Mouse (Mus musculus): ENCODE results near the gene Nudt3. TPM values are rescaled to one million over a fixed set of nuclear protein-coding genes. Genes with fewer than 3 reads are reported as not detected.

Gene Nudt3
- polyA plus RNA-seq, 1 experiment from 2014 or later, result 33.3 TPM

DNA sequence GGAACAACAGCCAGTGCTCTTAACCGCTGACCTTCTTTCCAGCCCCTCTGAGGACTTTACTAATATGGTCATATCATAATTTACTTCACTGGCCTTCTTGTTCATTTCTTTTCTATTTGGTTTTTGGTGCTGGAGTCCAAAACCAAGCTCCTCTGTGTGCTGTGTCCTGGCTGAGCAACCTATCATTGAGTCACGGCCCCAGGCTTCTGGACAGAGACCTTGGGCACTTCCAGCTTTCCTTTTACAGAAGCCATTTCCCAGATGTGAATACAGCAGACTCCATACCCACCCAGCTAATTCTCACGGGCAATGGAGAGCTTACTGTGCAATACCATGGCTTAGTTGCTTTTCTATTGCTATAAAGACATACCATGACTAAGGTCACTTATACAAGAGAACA lies 23.0 kb downstream of the Nudt3 start:
- ATAC-seq (replicated peaks; ENCODE audit: low FRiP score, low TSS enrichment, low read depth), result no peak
- DNase-seq (ENCODE audit: low spot score), result no peak
- no peaks in the 10 kb centered on the region for H3K9me3 ChIP-seq (ENCODE audit: control insufficient read depth, low read length)
- WGBS, result 81% methylated on average over 3 of the region's 3 CpGs
- no peak overlapping the region for H3K27ac ChIP-seq (ENCODE audit: low read depth)
- peaks cover 5% of the 10 kb centered on the region; the same call in 1 of the 2 replicates for H3K4me1 ChIP-seq (replicated peaks; ENCODE audit: control insufficient read depth, insufficient read depth, low read length)
- H3K4me3 ChIP-seq (ENCODE audit: low read depth, low read length), result no peak overlapping the region
- H3K36me3 ChIP-seq (ENCODE audit: control insufficient read depth, insufficient read depth, low read length), result peaks cover 18% of the 10 kb centered on the region
- no peaks in the 10 kb centered on the region for H3K27me3 ChIP-seq (replicated peaks; ENCODE audit: control insufficient read depth, insufficient read depth, low read length)
- H3K4me2 ChIP-seq (ENCODE audit: low read length), result no peak overlapping the region
- H3K9ac ChIP-seq (ENCODE audit: low read length), result no peak overlapping the region

GRCm38 (mm10) chr17:27596376-27597190 lies 26.7 kb downstream of the Nudt3 start:
- peaks cover 1% of the 10 kb centered on the region; the same call in 1 of the 2 replicates for H3K4me1 ChIP-seq (replicated peaks; ENCODE audit: control insufficient read depth, insufficient read depth, low read length)
- DNase-seq (ENCODE audit: low spot score), result no peak
- H3K36me3 ChIP-seq (ENCODE audit: control insufficient read depth, insufficient read depth, low read length), result peaks cover 41% of the 10 kb centered on the region
- H3K4me3 ChIP-seq (ENCODE audit: low read depth, low read length), result no peak overlapping the region
- no peak overlapping the region for H3K9ac ChIP-seq (ENCODE audit: low read length)
- H3K27ac ChIP-seq (ENCODE audit: low read depth), result no peak overlapping the region
- 55% methylated on average over 21 of the region's 21 CpGs for WGBS
- no peaks in the 10 kb centered on the region for H3K27me3 ChIP-seq (replicated peaks; ENCODE audit: control insufficient read depth, insufficient read depth, low read length)
- ATAC-seq (replicated peaks; ENCODE audit: low FRiP score, low TSS enrichment, low read depth), result no peak
- H3K4me2 ChIP-seq (ENCODE audit: low read length), result no peak overlapping the region
- H3K9me3 ChIP-seq (ENCODE audit: control insufficient read depth, low read length), result no peaks in the 10 kb centered on the region

DNA sequence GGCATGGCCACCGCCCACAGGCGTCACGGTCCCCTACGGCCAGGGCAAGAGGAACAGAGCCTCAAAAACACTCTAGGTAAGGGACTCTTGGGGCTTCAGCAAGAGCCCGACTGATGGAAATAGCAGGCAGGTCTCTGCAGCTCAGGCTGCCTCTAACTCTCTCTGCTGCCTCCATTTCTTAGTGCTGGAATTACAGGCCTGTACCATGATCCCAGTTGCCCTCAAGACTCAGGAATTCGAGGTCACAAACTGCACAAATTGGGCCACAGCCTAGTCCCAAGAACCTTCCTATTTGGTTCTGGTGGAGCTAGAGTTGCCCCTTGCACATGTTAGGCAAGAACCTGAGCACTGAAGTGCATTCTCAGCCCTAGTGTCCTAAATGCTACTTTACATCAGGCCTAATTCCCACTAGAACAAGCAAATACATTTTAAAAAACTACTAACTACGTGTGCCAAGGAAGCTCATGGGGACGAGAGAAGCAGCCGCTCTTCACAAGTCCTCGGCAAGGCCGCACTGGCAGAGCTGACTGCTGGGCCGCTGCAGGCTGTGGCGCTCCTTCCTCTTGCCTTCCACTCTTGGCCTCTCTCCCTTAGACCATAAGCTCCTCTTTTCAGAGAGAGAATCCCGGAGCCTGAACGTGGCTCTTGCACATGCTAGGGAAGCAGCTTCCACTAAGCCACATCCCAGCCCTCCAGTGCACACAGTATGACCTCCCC lies 27.5 kb downstream of the Nudt3 start:
- Histone ChIP-seq H3K4me3 (ENCODE audit: low read depth, low read length) (no peak overlapping the region), H3K27me3 (replicated peaks; ENCODE audit: control insufficient read depth, insufficient read depth, low read length) (no peaks in the 10 kb centered on the region), H3K27ac (ENCODE audit: low read depth) (no peak overlapping the region), H3K9me3 (ENCODE audit: control insufficient read depth, low read length) (no peaks in the 10 kb centered on the region), H3K36me3 (ENCODE audit: control insufficient read depth, insufficient read depth, low read length) (peaks cover 49% of the 10 kb centered on the region), H3K4me1 (replicated peaks; ENCODE audit: control insufficient read depth, insufficient read depth, low read length) (no peaks in the 10 kb centered on the region), H3K4me2 (ENCODE audit: low read length) (no peak overlapping the region), H3K9ac (ENCODE audit: low read length) (no peak overlapping the region)
- ATAC-seq (replicated peaks; ENCODE audit: low FRiP score, low TSS enrichment, low read depth) (no peak), DNase-seq (ENCODE audit: low spot score) (no peak)
- WGBS, result 85% methylated on average over 15 of the region's 15 CpGs

DNA sequence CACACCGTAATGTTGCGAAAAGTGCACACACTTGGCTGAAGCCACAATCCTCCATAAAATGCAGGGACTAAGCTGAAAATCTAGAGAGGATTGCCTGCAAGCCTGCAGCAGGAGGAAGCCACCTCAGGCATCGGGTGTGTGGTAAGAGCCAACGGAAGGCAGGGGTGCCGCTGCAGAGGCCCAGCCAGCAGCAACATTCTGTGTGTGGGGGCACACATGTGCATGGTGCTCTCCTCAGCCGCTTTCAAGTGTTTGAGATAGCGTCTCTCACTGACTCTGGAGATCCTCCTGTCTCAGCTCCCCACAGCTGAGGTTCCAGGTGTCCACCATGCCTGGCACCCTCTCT lies 30.8 kb downstream of the Nudt3 start:
- no peak overlapping the region for H3K4me3 ChIP-seq (ENCODE audit: low read depth, low read length)
- H3K36me3 ChIP-seq (ENCODE audit: control insufficient read depth, insufficient read depth, low read length), result peaks cover 55% of the 10 kb centered on the region
- 93% methylated on average over 7 of the region's 7 CpGs for WGBS

GRCm38 (mm10) chr17:27591826-27592564 lies 31.3 kb downstream of the Nudt3 start:
- H3K36me3 ChIP-seq (ENCODE audit: control insufficient read depth, insufficient read depth, low read length), result peaks cover 58% of the 10 kb centered on the region
- DNase-seq (ENCODE audit: low spot score) (no peak), ATAC-seq (replicated peaks; ENCODE audit: low FRiP score, low TSS enrichment, low read depth) (no peak)
- no peak overlapping the region for H3K9ac ChIP-seq (ENCODE audit: low read length)
- H3K27ac ChIP-seq (ENCODE audit: low read depth), result no peak overlapping the region
- H3K9me3 ChIP-seq (ENCODE audit: control insufficient read depth, low read length), result no peaks in the 10 kb centered on the region
- 88% methylated on average over 12 of the region's 12 CpGs for WGBS
- no peaks in the 10 kb centered on the region for H3K4me1 ChIP-seq (replicated peaks; ENCODE audit: control insufficient read depth, insufficient read depth, low read length)
- H3K4me3 ChIP-seq (ENCODE audit: low read depth, low read length), result no peak overlapping the region
- no peak overlapping the region for H3K4me2 ChIP-seq (ENCODE audit: low read length)
- H3K27me3 ChIP-seq (replicated peaks; ENCODE audit: control insufficient read depth, insufficient read depth, low read length), result no peaks in the 10 kb centered on the region

More for the DNA sequence above, 30.8 kb downstream of the Nudt3 start:
- H3K27me3 ChIP-seq (replicated peaks; ENCODE audit: control insufficient read depth, insufficient read depth, low read length), result no peaks in the 10 kb centered on the region
- no peak for DNase-seq (ENCODE audit: low spot score)
- H3K4me2 ChIP-seq (ENCODE audit: low read length), result no peak overlapping the region
- no peaks in the 10 kb centered on the region for H3K4me1 ChIP-seq (replicated peaks; ENCODE audit: control insufficient read depth, insufficient read depth, low read length)
- no peaks in the 10 kb centered on the region for H3K9me3 ChIP-seq (ENCODE audit: control insufficient read depth, low read length)
- H3K9ac ChIP-seq (ENCODE audit: low read length), result no peak overlapping the region
- no peak for ATAC-seq (replicated peaks; ENCODE audit: low FRiP score, low TSS enrichment, low read depth)
- H3K27ac ChIP-seq (ENCODE audit: low read depth), result no peak overlapping the region

- WGBS, result 86% methylated on average over 8 of the region's 8 CpGs
These were observed 35.1 kb downstream of the Nudt3 start for GRCm38 (mm10) chr17:27588231-27588630.

DNA sequence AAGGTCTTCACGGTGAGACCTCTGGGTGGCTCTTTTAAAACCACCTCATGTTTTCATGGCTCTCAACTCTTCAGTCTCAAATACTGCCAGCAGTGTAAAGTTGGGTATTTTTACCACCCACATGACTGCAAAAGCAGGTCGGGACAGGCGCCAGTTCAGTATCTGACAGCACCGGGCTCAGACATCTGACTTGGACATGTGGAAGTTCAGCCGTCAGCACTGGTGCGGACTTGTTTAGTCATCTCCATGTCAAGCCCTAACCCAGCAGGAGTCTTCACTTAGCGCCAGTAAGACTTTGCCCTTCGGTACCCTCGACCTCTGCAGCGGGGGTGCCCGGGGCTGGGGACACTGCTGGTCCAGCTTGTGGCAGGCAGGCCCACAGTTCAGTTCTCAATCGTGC lies 36.0 kb downstream of the Nudt3 start:
- Histone ChIP-seq H3K9ac (ENCODE audit: low read length) (no peak overlapping the region), H3K36me3 (ENCODE audit: control insufficient read depth, insufficient read depth, low read length) (peaks cover 46% of the 10 kb centered on the region), H3K4me3 (ENCODE audit: low read depth, low read length) (no peak overlapping the region), H3K27ac (ENCODE audit: low read depth) (no peak overlapping the region), H3K27me3 (replicated peaks; ENCODE audit: control insufficient read depth, insufficient read depth, low read length) (no peaks in the 10 kb centered on the region), H3K4me1 (replicated peaks; ENCODE audit: control insufficient read depth, insufficient read depth, low read length) (no peaks in the 10 kb centered on the region), H3K9me3 (ENCODE audit: control insufficient read depth, low read length) (no peaks in the 10 kb centered on the region), H3K4me2 (ENCODE audit: low read length) (no peak overlapping the region)
- ATAC-seq (replicated peaks; ENCODE audit: low FRiP score, low TSS enrichment, low read depth) (no peak), DNase-seq (ENCODE audit: low spot score) (no peak)
- WGBS, result 82% methylated on average over 12 of the region's 12 CpGs

More at GRCm38 (mm10) chr17:27588231-27588630, 35.1 kb downstream of the Nudt3 start:
- Histone ChIP-seq H3K4me1 (replicated peaks; ENCODE audit: control insufficient read depth, insufficient read depth, low read length) (no peaks in the 10 kb centered on the region), H3K9me3 (ENCODE audit: control insufficient read depth, low read length) (no peaks in the 10 kb centered on the region), H3K9ac (ENCODE audit: low read length) (no peak overlapping the region), H3K27me3 (replicated peaks; ENCODE audit: control insufficient read depth, insufficient read depth, low read length) (no peaks in the 10 kb centered on the region), H3K27ac (ENCODE audit: low read depth) (no peak overlapping the region), H3K4me3 (ENCODE audit: low read depth, low read length) (no peak overlapping the region), H3K36me3 (ENCODE audit: control insufficient read depth, insufficient read depth, low read length) (peaks cover 44% of the 10 kb centered on the region), H3K4me2 (ENCODE audit: low read length) (no peak overlapping the region)
- ATAC-seq (replicated peaks; ENCODE audit: low FRiP score, low TSS enrichment, low read depth) (no peak), DNase-seq (ENCODE audit: low spot score) (no peak)

- Histone ChIP-seq H3K36me3 (ENCODE audit: control insufficient read depth, insufficient read depth, low read length) (peaks cover 50% of the 10 kb centered on the region), H3K27ac (ENCODE audit: low read depth) (no peak overlapping the region), H3K9ac (ENCODE audit: low read length) (no peak overlapping the region), H3K27me3 (replicated peaks; ENCODE audit: control insufficient read depth, insufficient read depth, low read length) (no peaks in the 10 kb centered on the region), H3K4me3 (ENCODE audit: low read depth, low read length) (no peak overlapping the region), H3K4me2 (ENCODE audit: low read length) (no peak overlapping the region), H3K9me3 (ENCODE audit: control insufficient read depth, low read length) (no peaks in the 10 kb centered on the region), H3K4me1 (replicated peaks; ENCODE audit: control insufficient read depth, insufficient read depth, low read length) (no peaks in the 10 kb centered on the region)
- ATAC-seq (replicated peaks; ENCODE audit: low FRiP score, low TSS enrichment, low read depth) (no peak), DNase-seq (ENCODE audit: low spot score) (no peak)
- 63% methylated on average over 9 of the region's 9 CpGs for WGBS
These were observed 36.6 kb downstream of the Nudt3 start for GRCm38 (mm10) chr17:27586661-27587060.

Data from intestine, embryonic 14.5 days (tissue).